Mouse (Mus musculus) midbrain, postnatal 0 days (tissue): ENCODE data around the gene Als2cr12. TPM values are rescaled to one million over a fixed set of nuclear protein-coding genes. Genes with fewer than 3 reads are reported as not detected.

Source experiments
- ATAC-seq: fragments of 200-750 bp; cut with Nextera tagmentation; 2 replicates; pipeline ENCODE4 v1.8.0; 2017; ENCODE audit warnings: moderate number of reproducible peaks, mild to moderate bottlenecking, moderate TSS enrichment, moderate library complexity; ENCODE audit not compliant: low FRiP score
- DNase-seq: peaks from one replicate; pipeline ENCODE4 v3.0.0-alpha.2; 2015; ENCODE audit warnings: low spot score
- H3K27ac ChIP-seq: fragments of 300-500 bp; sonication (generic); 2 replicates; pipeline ENCODE4 v1.5.1; 2014; ENCODE audit warnings: low read depth, mild to moderate bottlenecking, low read length, mixed read lengths
- H3K27me3 ChIP-seq: fragments of 300-500 bp; sonication (generic); 2 replicates; pipeline ENCODE4 v1.6.1; 2014; ENCODE audit warnings: low read length, control low read depth, mixed read lengths; ENCODE audit not compliant: insufficient read depth
- H3K36me3 ChIP-seq: fragments of 300-500 bp; sonication (generic); 2 replicates; pipeline ENCODE4 v1.6.1; 2014; ENCODE audit warnings: low read length, control low read depth, mixed read lengths; ENCODE audit not compliant: insufficient read depth
- H3K4me1 ChIP-seq: fragments of 300-500 bp; sonication (generic); 2 replicates; pipeline ENCODE4 v1.6.1; 2014; ENCODE audit warnings: mild to moderate bottlenecking, control low read depth, antibody characterized with exemption, low read length, mixed read lengths; ENCODE audit not compliant: insufficient read depth
- H3K4me2 ChIP-seq: fragments of 300-500 bp; sonication (generic); 2 replicates; pipeline ENCODE4 v1.6.1; 2014; ENCODE audit warnings: low read depth, mild to moderate bottlenecking, low read length, mixed read lengths; ENCODE audit not compliant: poor library complexity, severe bottlenecking
- H3K4me3 ChIP-seq: fragments of 300-500 bp; sonication (generic); 2 replicates; pipeline ENCODE4 v1.5.1; 2014; ENCODE audit warnings: low read depth, mild to moderate bottlenecking, low read length, moderate library complexity
- H3K9ac ChIP-seq: fragments of 300-500 bp; sonication (generic); replicated peaks from 2 replicates; pipeline ENCODE4 v1.6.1; 2014; ENCODE audit warnings: mild to moderate bottlenecking, low read length, moderate library complexity, mixed read lengths; ENCODE audit not compliant: poor library complexity, severe bottlenecking
- H3K9me3 ChIP-seq: fragments of 300-500 bp; sonication (generic); 2 replicates; pipeline ENCODE4 v1.6.1; 2016; ENCODE audit warnings: low read length, control low read depth
- CTCF ChIP-seq: IDR thresholded peaks from 2 replicates; pipeline ENCODE4 v1.5.1; 2016; ENCODE audit warnings: antibody characterized with exemption, mild to moderate bottlenecking
- WGBS: fragments of 180-500 bp; shearing (Covaris S2); extraction: QIAGEN DNeasy Blood & Tissue Kit; methylation state at CpG from one replicate; pipeline ENCODE4 v1.1.7; 2014; 5-methylcytosine and 5-hydroxymethylcytosine counted together
- polyA plus RNA-seq: library from polyadenylated mRNA; unstranded; fragments of >200 nt; fragmentation: Nextera tagmentation; extraction: Ambion mirVana; gene quantifications from 2 replicates; pipeline ENCODE4 v1.2.1, GENCODE M21; 2015
- total RNA-seq: library from RNA; depleted of rRNA; stranded (reverse); fragments of >200 nt; gene quantifications from 2 replicates; pipeline ENCODE4 v1.2.3, GENCODE M21; 2014

The Als2cr12 gene
- total and polyA plus RNA-seq, 2 experiments from 2014 or later: not detected

DNA sequence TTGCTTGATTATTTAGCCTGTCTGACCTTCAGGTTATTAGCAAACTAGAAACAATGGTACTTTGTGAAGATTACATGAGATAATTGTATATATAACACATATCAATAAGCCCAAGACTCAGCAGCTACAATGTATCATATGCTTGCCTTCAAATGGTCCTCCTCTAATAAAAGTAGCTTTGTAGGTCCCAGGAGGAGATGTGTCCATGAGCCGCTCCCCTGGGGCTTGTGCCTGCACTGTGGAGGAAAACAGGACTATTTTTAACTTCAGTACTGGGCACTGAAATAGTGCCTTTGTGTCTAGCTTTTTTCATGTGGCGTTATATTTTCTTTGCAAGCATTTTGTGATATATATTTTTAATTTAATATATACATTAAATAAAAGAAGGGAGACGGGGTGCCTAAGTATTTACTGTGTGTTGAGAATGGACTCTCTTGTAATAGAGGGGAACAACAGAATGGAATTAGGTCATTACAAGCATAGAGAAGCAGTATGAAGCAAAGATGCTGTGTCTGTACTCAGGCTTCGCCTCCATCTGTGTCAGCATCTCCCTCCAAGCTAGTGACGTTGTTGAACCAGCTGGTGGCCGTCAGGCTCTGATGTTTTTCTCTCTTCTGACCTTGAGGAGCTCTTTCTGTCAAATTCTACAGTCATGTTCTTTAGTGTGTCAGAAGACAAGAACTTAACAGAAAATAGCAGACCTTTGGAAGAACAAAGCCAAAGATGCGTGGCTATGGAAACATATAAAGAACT lies 73.6 kb downstream of the Als2cr12 start:
- no peak for TF ChIP-seq CTCF
- WGBS: 63% methylated on average over 7 of the region's 7 CpGs
- Histone ChIP-seq H3K9me3 (no peaks in the 10 kb centered on the region), H3K27me3 (no peaks in the 10 kb centered on the region), H3K36me3 (no peaks in the 10 kb centered on the region), H3K4me2 (no peak overlapping the region), H3K4me1 (no peaks in the 10 kb centered on the region), H3K27ac (no peak overlapping the region), H3K9ac (no peak overlapping the region), H3K4me3 (no peak overlapping the region)
- no peak for ATAC-seq
- DNase-seq: peak; percentile 47

DNA sequence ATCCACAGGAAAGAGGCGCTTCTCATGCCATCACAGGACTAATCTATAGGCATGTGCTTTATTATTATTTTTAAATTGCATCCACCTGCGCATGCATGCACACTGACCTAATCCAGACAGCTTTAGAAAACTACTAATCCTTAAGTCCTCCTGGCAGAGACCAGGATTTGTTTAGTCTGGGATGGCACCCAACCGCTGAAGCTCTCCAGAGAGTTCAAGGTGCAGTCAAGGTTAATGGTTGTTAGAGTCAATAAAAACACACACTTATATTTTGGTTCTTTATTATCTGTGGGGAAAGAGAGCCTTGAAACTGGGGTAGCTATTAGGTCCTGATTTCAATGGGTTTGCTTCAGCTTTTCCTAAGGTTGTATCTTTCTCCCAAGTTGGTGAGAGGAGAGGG lies 74.5 kb downstream of the Als2cr12 start:
- no peak overlapping the region for H3K4me3 ChIP-seq
- no peak for ATAC-seq
- no peak for TF ChIP-seq CTCF
- no peaks in the 10 kb centered on the region for H3K9me3 ChIP-seq
- H3K27me3 ChIP-seq: no peaks in the 10 kb centered on the region
- no peaks in the 10 kb centered on the region for H3K4me1 ChIP-seq
- no peak for DNase-seq
- H3K9ac ChIP-seq: no peak overlapping the region
- no peak overlapping the region for H3K27ac ChIP-seq
- no peaks in the 10 kb centered on the region for H3K36me3 ChIP-seq
- H3K4me2 ChIP-seq: no peak overlapping the region
- 92% methylated on average over 3 of the region's 3 CpGs for WGBS

DNA sequence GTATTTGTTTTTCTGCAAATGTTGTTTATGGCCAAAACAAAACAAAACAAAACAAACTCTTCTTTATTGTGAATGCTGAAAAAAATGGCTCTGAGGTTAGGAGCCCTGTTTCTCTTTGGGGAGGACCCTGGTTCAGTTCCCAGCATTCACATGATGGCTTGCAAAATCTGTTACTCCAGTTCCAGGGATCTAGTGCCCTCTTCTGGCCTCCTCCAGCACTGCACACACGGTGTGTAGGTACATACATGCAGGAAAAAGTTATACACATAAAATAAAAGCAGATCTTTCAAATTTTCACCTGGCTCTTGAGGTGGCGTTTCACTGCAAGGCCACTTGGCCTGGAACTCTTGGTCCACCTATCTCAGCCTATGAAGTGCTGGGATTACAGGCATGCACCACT lies 77.0 kb downstream of the Als2cr12 start:
- H3K4me2 ChIP-seq: no peak overlapping the region
- H3K9me3 ChIP-seq: no peaks in the 10 kb centered on the region
- no peak overlapping the region for H3K9ac ChIP-seq
- no peaks in the 10 kb centered on the region for H3K27me3 ChIP-seq
- 89% methylated on average over 2 of the region's 2 CpGs for WGBS
- no peak overlapping the region for H3K27ac ChIP-seq
- 0 out of 2 replicates have a peak, but pooled peaks have one; percentile 4 for TF ChIP-seq CTCF
- DNase-seq (no peak), ATAC-seq (no peak)
- no peaks in the 10 kb centered on the region for H3K4me1 ChIP-seq
- H3K4me3 ChIP-seq: no peak overlapping the region
- no peaks in the 10 kb centered on the region for H3K36me3 ChIP-seq

DNA sequence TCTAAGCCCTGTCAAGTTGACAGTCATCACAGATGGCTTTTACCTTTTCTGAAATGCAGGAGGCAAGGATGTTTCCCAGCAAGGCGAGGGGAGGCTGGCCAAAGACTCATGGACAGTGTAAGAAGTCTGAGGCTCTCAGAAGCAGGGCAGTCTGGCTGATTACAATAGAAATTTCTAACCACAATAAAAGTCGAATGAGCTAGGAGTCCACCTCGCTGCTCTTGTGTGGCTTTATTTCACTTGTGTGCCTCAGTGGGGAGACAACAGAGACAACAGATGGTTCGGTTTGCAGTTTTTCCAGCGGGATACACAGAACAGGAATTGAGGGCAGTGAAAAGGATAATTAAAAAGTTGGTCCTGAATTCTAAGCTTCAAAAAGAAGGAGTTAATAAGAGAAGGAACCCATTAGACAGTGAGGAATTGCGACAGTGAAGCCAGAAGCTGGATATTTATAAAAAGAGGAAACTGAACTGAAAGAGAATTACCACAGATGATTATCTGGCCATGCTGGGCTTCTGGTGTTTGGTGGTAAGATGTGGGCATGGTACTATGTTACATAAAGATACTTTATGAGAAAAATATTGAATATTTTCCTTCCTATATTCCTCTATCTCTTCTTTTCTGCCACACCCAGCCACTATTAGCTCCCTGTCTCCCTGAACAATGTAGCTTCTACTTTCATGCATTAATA lies 77.7 kb downstream of the Als2cr12 start:
- DNase-seq: no peak
- H3K4me2 ChIP-seq: no peak overlapping the region
- H3K27ac ChIP-seq: no peak overlapping the region
- 74% methylated on average over 6 of the region's 6 CpGs for WGBS
- H3K4me1 ChIP-seq: no peaks in the 10 kb centered on the region
- no peak for TF ChIP-seq CTCF
- H3K27me3 ChIP-seq: no peaks in the 10 kb centered on the region
- no peak for ATAC-seq
- H3K9me3 ChIP-seq: no peaks in the 10 kb centered on the region
- H3K36me3 ChIP-seq: no peaks in the 10 kb centered on the region
- no peak overlapping the region for H3K4me3 ChIP-seq
- no peak overlapping the region for H3K9ac ChIP-seq

DNA sequence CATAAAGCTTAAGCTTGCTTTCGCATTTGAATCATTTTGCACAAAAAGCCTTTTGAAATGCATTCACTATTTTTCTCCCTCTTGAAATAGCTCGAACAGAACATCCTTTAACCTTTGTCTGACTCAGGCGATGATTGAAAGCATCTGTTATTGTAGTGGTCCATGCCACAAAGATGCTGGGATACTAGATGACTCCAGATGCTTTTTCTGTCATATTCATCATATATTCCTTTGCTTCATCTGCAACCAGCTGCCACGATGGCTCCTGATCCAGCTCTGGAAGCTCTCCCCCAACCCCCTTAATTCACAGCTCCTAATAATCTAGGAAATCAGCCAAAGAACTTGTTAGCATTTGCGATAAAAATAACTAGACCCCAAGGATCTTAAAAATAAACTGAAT lies 78.7 kb downstream of the Als2cr12 start:
- Histone ChIP-seq H3K27me3 (no peaks in the 10 kb centered on the region), H3K4me2 (no peak overlapping the region), H3K9me3 (no peaks in the 10 kb centered on the region), H3K27ac (no peak overlapping the region), H3K4me1 (no peaks in the 10 kb centered on the region), H3K4me3 (no peak overlapping the region), H3K9ac (no peak overlapping the region), H3K36me3 (no peaks in the 10 kb centered on the region)
- ATAC-seq: no peak
- 47% methylated on average over 5 of the region's 5 CpGs for WGBS
- no peak for TF ChIP-seq CTCF
- peak; percentile 25 for DNase-seq

DNA sequence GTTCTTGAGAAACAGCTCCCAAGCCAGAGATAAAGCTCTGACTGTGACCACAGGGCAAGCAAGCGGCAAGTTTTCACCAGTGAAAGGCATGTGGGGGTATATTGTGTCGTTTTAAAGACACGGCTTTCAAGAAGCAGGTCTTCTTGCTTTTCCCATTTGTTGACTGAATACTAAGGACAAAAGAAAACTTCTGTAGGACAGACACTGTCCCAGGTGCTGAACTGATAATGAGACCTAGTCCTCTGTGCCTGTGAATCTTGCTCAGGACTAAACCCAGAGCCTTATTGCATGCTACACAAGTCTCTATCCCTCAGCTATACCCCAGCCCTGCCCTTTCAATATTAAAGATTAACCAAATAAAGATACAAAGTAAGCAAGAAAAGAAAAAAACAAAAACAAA lies 79.6 kb downstream of the Als2cr12 start:
- Histone ChIP-seq H3K9me3 (no peaks in the 10 kb centered on the region), H3K4me2 (no peak overlapping the region), H3K27me3 (no peaks in the 10 kb centered on the region), H3K4me1 (no peaks in the 10 kb centered on the region), H3K9ac (no peak overlapping the region), H3K4me3 (no peak overlapping the region), H3K27ac (no peak overlapping the region), H3K36me3 (no peaks in the 10 kb centered on the region)
- DNase-seq (no peak), ATAC-seq (no peak)
- 79% methylated on average over 3 of the region's 3 CpGs for WGBS
- TF ChIP-seq CTCF: no peak
